Mouse (Mus musculus): ENCODE data around the gene Tlx2. TPM values are rescaled to one million over a fixed set of nuclear protein-coding genes. Genes with fewer than 3 reads are reported as not detected.

Gene Tlx2
- polyA plus RNA-seq, 1 experiment from 2014 or later, result not detected

DNA sequence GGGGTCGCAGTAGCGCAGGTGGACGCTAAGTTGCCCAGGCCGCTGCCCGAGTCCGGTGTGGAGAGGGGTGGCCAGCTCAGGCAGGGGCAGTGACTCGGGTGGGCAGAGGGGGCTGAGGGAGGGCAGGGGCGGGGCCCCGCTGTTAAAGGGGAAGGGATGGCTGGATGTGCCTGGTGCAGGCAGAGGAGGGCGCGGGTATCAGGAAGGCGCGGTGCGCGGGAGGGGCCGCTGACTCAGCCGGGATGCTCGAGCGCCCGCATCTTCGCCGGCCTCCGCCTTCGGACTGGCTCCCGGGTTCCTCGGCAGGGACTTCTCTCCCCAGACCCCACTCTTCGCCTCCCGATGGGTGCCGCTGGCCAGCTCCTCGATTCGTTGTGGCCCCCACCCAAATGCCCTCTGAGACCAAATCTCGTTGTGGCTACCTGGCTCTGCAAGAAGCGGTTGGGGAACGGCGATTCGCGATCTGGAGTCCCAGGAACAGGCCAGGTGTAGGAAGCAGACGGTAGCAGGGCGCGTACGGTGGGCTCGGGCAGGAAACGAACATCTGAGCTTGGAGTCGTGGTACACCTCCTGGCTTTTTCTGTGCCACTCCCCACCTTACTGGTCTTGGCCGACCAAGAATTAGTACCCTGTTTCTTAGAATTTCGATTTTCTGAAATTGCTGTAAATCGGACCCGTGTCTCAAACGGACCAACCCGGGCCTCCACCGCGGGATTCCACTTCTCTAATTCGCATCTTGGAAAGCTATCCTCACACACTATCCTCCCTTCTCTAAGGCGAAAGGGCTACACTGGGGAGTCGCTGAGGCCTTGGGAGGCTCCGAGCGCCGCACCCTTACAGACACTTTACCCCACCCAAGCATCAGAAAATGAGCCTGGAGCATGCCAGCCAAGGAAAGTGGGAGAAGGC lies 472 bp upstream of the Tlx2 start:
- H3K4me1 ChIP-seq (ENCODE audit: control insufficient read depth, insufficient read depth, low read length), result peaks cover 19% of the 10 kb centered on the region
- under 1% methylated on average over 58 of the region's 58 CpGs for WGBS
- no peak overlapping the region for H3K27ac ChIP-seq (replicated peaks; ENCODE audit: low read depth, low read length)
- H3K9ac ChIP-seq (ENCODE audit: low read length), result no peak overlapping the region
- DNase-seq (ENCODE audit: low spot score) (peak; percentile 82), ATAC-seq (ENCODE audit: insufficient number of reproducible peaks, low FRiP score, low TSS enrichment, low read depth) (0 out of 2 replicates have a peak, but pooled peaks have one; percentile 29)
- peak overlapping the region; percentile 39 for H3K4me2 ChIP-seq (ENCODE audit: low read depth, severe bottlenecking)
- H3K4me3 ChIP-seq (ENCODE audit: low read depth, low read length), result peak overlapping the region; percentile 27
- no peaks in the 10 kb centered on the region for H3K36me3 ChIP-seq (ENCODE audit: control insufficient read depth, insufficient read depth, low read length)
- no peaks in the 10 kb centered on the region for H3K9me3 ChIP-seq (ENCODE audit: control insufficient read depth, low read length)
- peaks cover 88% of the 10 kb centered on the region for H3K27me3 ChIP-seq (ENCODE audit: control insufficient read depth, insufficient read depth, low read length)

- H3K27ac ChIP-seq (replicated peaks; ENCODE audit: low read depth, low read length), result no peak overlapping the region
- peaks cover 96% of the 10 kb centered on the region for H3K27me3 ChIP-seq (ENCODE audit: control insufficient read depth, insufficient read depth, low read length)
- H3K4me3 ChIP-seq (ENCODE audit: low read depth, low read length), result peak overlapping the region; percentile 27; the same call in 1 of the 2 replicates
- peaks cover 19% of the 10 kb centered on the region for H3K4me1 ChIP-seq (ENCODE audit: control insufficient read depth, insufficient read depth, low read length)
- DNase-seq (ENCODE audit: low spot score) (peak; percentile 73), ATAC-seq (ENCODE audit: insufficient number of reproducible peaks, low FRiP score, low TSS enrichment, low read depth) (no peak)
- no peaks in the 10 kb centered on the region for H3K36me3 ChIP-seq (ENCODE audit: control insufficient read depth, insufficient read depth, low read length)
- no peak overlapping the region for H3K9ac ChIP-seq (ENCODE audit: low read length)
- 1% methylated on average over 66 of the region's 69 CpGs for WGBS
- H3K4me2 ChIP-seq (ENCODE audit: low read depth, severe bottlenecking), result peak overlapping the region; percentile 39
- no peaks in the 10 kb centered on the region for H3K9me3 ChIP-seq (ENCODE audit: control insufficient read depth, low read length)
Measured at GRCm38 (mm10) chr6:83069488-83070246, 426 bp downstream of the Tlx2 start.

GRCm38 (mm10) chr6:83068706-83069487 lies 1.2 kb downstream of the Tlx2 start:
- Histone ChIP-seq H3K36me3 (ENCODE audit: control insufficient read depth, insufficient read depth, low read length) (no peaks in the 10 kb centered on the region), H3K4me3 (ENCODE audit: low read depth, low read length) (peak overlapping the region; percentile 15; the same call in 1 of the 2 replicates), H3K27ac (replicated peaks; ENCODE audit: low read depth, low read length) (no peak overlapping the region), H3K9ac (ENCODE audit: low read length) (no peak overlapping the region), H3K9me3 (ENCODE audit: control insufficient read depth, low read length) (no peaks in the 10 kb centered on the region), H3K4me1 (ENCODE audit: control insufficient read depth, insufficient read depth, low read length) (peaks cover 19% of the 10 kb centered on the region), H3K27me3 (ENCODE audit: control insufficient read depth, insufficient read depth, low read length) (peaks cover 95% of the 10 kb centered on the region), H3K4me2 (ENCODE audit: low read depth, severe bottlenecking) (peak overlapping the region; percentile 25; the same call in 1 of the 2 replicates)
- under 1% methylated on average over 74 of the region's 81 CpGs for WGBS
- peak; percentile 55 for DNase-seq (ENCODE audit: low spot score)
- ATAC-seq (ENCODE audit: insufficient number of reproducible peaks, low FRiP score, low TSS enrichment, low read depth), result no peak

- no peak for ATAC-seq (ENCODE audit: insufficient number of reproducible peaks, low FRiP score, low TSS enrichment, low read depth)
- Histone ChIP-seq H3K9ac (ENCODE audit: low read length) (no peak overlapping the region), H3K36me3 (ENCODE audit: control insufficient read depth, insufficient read depth, low read length) (no peaks in the 10 kb centered on the region), H3K4me3 (ENCODE audit: low read depth, low read length) (no peak overlapping the region), H3K9me3 (ENCODE audit: control insufficient read depth, low read length) (no peaks in the 10 kb centered on the region), H3K4me1 (ENCODE audit: control insufficient read depth, insufficient read depth, low read length) (peaks cover 19% of the 10 kb centered on the region), H3K27ac (replicated peaks; ENCODE audit: low read depth, low read length) (no peak overlapping the region), H3K27me3 (ENCODE audit: control insufficient read depth, insufficient read depth, low read length) (peaks cover 96% of the 10 kb centered on the region), H3K4me2 (ENCODE audit: low read depth, severe bottlenecking) (no peak overlapping the region)
- no peak for DNase-seq (ENCODE audit: low spot score)
- WGBS, result 4% methylated on average over 8 of the region's 8 CpGs
Measured at GRCm38 (mm10) chr6:83068221-83068620, 1.9 kb downstream of the Tlx2 start.

DNA sequence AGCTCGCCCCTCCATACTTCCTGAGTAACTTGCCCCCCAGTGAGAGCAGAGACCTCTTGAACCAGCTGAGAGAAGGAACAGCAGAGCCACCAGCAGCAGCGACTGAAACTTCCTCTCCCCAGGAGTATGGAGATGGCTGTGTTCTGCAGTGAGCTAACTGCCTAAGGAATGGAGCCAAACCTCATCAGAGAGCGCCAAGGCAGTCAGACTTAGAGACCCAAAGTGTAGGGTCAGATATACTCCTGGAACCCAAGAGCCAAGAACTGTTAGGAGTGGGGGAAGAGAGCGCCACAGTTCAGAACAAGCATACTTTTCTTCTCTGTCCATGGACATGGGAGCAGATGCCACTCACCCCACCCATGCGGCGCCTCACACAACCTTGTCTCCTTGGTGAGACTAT lies 3.7 kb downstream of the Tlx2 start:
- ATAC-seq (ENCODE audit: insufficient number of reproducible peaks, low FRiP score, low TSS enrichment, low read depth), result no peak
- DNase-seq (ENCODE audit: low spot score), result no peak

DNA sequence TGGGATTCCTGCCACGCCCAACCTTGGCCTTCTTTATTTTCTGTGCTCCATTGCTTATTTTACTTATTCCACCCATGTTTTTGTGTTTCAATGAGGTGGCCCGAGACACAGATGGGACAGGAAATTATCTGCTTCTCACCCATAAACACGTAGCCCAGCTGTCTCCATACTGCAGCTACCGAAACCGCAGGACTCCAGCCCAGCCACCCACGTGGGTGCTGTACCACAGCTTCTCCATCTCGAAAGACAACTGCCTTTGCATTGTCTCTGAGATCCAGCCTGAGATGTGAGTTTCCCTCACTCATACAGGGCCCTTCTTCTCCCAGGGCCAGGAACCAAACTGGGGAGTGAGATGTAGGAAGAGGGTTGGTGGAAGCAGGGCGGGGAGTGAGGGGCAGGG lies 4.1 kb downstream of the Tlx2 start:
- Histone ChIP-seq H3K27me3 (ENCODE audit: control insufficient read depth, insufficient read depth, low read length) (peaks cover 87% of the 10 kb centered on the region), H3K9me3 (ENCODE audit: control insufficient read depth, low read length) (no peaks in the 10 kb centered on the region), H3K36me3 (ENCODE audit: control insufficient read depth, insufficient read depth, low read length) (no peaks in the 10 kb centered on the region), H3K4me1 (ENCODE audit: control insufficient read depth, insufficient read depth, low read length) (peaks cover 13% of the 10 kb centered on the region), H3K4me2 (ENCODE audit: low read depth, severe bottlenecking) (no peak overlapping the region), H3K9ac (ENCODE audit: low read length) (no peak overlapping the region), H3K4me3 (ENCODE audit: low read depth, low read length) (no peak overlapping the region), H3K27ac (replicated peaks; ENCODE audit: low read depth, low read length) (no peak overlapping the region)
- 41% methylated on average over 8 of the region's 8 CpGs for WGBS
- ATAC-seq (ENCODE audit: insufficient number of reproducible peaks, low FRiP score, low TSS enrichment, low read depth) (no peak), DNase-seq (ENCODE audit: low spot score) (no peak)

More for the DNA sequence above, 3.7 kb downstream of the Tlx2 start:
- H3K4me1 ChIP-seq (ENCODE audit: control insufficient read depth, insufficient read depth, low read length), result peaks cover 17% of the 10 kb centered on the region
- 25% methylated on average over 6 of the region's 6 CpGs for WGBS
- no peaks in the 10 kb centered on the region for H3K36me3 ChIP-seq (ENCODE audit: control insufficient read depth, insufficient read depth, low read length)
- no peaks in the 10 kb centered on the region for H3K9me3 ChIP-seq (ENCODE audit: control insufficient read depth, low read length)
- H3K4me3 ChIP-seq (ENCODE audit: low read depth, low read length), result no peak overlapping the region
- peaks cover 89% of the 10 kb centered on the region for H3K27me3 ChIP-seq (ENCODE audit: control insufficient read depth, insufficient read depth, low read length)
- no peak overlapping the region for H3K9ac ChIP-seq (ENCODE audit: low read length)
- H3K4me2 ChIP-seq (ENCODE audit: low read depth, severe bottlenecking), result no peak overlapping the region
- no peak overlapping the region for H3K27ac ChIP-seq (replicated peaks; ENCODE audit: low read depth, low read length)

DNA sequence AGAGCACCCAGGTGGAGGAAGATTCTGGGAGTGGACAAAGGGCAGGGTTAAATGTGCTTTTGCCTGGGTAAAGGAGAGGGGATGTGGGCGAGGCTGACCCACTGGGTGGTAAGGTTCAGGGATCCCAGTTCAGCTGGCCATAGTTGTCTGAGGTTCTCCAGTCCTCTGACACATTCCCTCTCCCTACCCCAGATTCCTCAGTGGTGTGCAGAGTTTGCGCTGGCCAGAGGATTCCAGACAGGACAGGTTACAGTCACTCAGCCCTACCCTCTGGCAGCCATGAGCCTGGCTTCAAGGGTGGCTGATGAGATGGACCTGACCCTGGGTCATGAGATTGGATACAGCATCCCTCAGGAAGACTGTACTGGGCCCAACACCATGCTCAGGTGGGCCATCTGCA lies 11.4 kb downstream of the Tlx2 start:
- no peak overlapping the region for H3K27ac ChIP-seq (replicated peaks; ENCODE audit: low read depth, low read length)
- WGBS, result 85% methylated on average over 2 of the region's 2 CpGs
- no peak overlapping the region for H3K9ac ChIP-seq (ENCODE audit: low read length)
- H3K36me3 ChIP-seq (ENCODE audit: control insufficient read depth, insufficient read depth, low read length), result peaks cover 5% of the 10 kb centered on the region; the same call in 1 of the 2 replicates
- ATAC-seq (ENCODE audit: insufficient number of reproducible peaks, low FRiP score, low TSS enrichment, low read depth) (no peak), DNase-seq (ENCODE audit: low spot score) (no peak)
- no peak overlapping the region for H3K4me2 ChIP-seq (ENCODE audit: low read depth, severe bottlenecking)
- no peaks in the 10 kb centered on the region for H3K9me3 ChIP-seq (ENCODE audit: control insufficient read depth, low read length)
- peaks cover 20% of the 10 kb centered on the region for H3K27me3 ChIP-seq (ENCODE audit: control insufficient read depth, insufficient read depth, low read length)
- no peak overlapping the region for H3K4me3 ChIP-seq (ENCODE audit: low read depth, low read length)
- peaks cover 7% of the 10 kb centered on the region for H3K4me1 ChIP-seq (ENCODE audit: control insufficient read depth, insufficient read depth, low read length)

- Histone ChIP-seq H3K9ac (ENCODE audit: low read length) (no peak within 1 kb of the TSS), H3K36me3 (ENCODE audit: control insufficient read depth, insufficient read depth, low read length) (peaks cover 5% of the 10 kb centered on the region; the same call in 1 of the 2 replicates), H3K4me1 (ENCODE audit: control insufficient read depth, insufficient read depth, low read length) (peaks cover 11% of the 10 kb centered on the region), H3K27me3 (ENCODE audit: control insufficient read depth, insufficient read depth, low read length) (peaks cover 11% of the 10 kb centered on the region), H3K4me2 (ENCODE audit: low read depth, severe bottlenecking) (no peak within 1 kb of the TSS), H3K4me3 (ENCODE audit: low read depth, low read length) (no peak within 1 kb of the TSS), H3K27ac (replicated peaks; ENCODE audit: low read depth, low read length) (no peak within 1 kb of the TSS), H3K9me3 (ENCODE audit: control insufficient read depth, low read length) (no peaks in the 10 kb centered on the region)
- DNase-seq (ENCODE audit: low spot score), result no peak
- no peak for ATAC-seq (ENCODE audit: insufficient number of reproducible peaks, low FRiP score, low TSS enrichment, low read depth)
- 43% methylated on average over 3 of the region's 3 CpGs for WGBS
Measured at GRCm38 (mm10) chr6:83057790-83058189, 12.3 kb downstream of the Tlx2 start, which contains the start of gene Dqx1. TSS of gene Dqx1 (plus strand) at chr6:83057844.
